Mouse (Mus musculus) heart, embryonic 10.5 days (tissue): ENCODE data around the gene Slc4a1ap. TPM values are rescaled to one million over a fixed set of nuclear protein-coding genes. Genes with fewer than 3 reads are reported as not detected.

Source experiments
- DNase-seq: peaks from one replicate; pipeline ENCODE4 v3.0.0-alpha.2; 2017; ENCODE audit warnings: low spot score
- H3K27ac ChIP-seq: fragments of 300-500 bp; sonication (generic); 2 replicates; pipeline ENCODE4 v1.5.1; 2016; ENCODE audit warnings: mild to moderate bottlenecking
- H3K27me3 ChIP-seq: fragments of 300-500 bp; sonication (generic); 2 replicates; pipeline ENCODE4 v1.6.1; 2016; ENCODE audit warnings: mild to moderate bottlenecking; ENCODE audit not compliant: poor library complexity, insufficient read depth, severe bottlenecking
- H3K36me3 ChIP-seq: fragments of 300-500 bp; sonication (generic); 2 replicates; pipeline ENCODE4 v1.6.1; 2016; ENCODE audit warnings: mild to moderate bottlenecking, moderate library complexity
- H3K4me1 ChIP-seq: fragments of 300-500 bp; sonication (generic); 2 replicates; pipeline ENCODE4 v1.6.1; 2016; ENCODE audit warnings: mild to moderate bottlenecking
- H3K4me3 ChIP-seq: fragments of 300-500 bp; sonication (generic); 2 replicates; pipeline ENCODE4 v1.5.1; 2016; ENCODE audit warnings: mild to moderate bottlenecking, moderate library complexity
- H3K9me3 ChIP-seq: fragments of 300-500 bp; sonication (generic); 2 replicates; pipeline ENCODE4 v1.6.1; 2016; ENCODE audit warnings: mild to moderate bottlenecking, moderate library complexity
- WGBS: fragments of 180-500 bp; shearing (Covaris S2); methylation state at CpG from one replicate; pipeline ENCODE4 v1.1.7; 2016; 5-methylcytosine and 5-hydroxymethylcytosine counted together
- polyA plus RNA-seq: library from polyadenylated mRNA; unstranded; fragments of >200 nt; fragmentation: Nextera tagmentation; extraction: Ambion mirVana; gene quantifications from 2 replicates; pipeline ENCODE4 v1.2.1, GENCODE M21; 2016

Gene Slc4a1ap
- polyA plus RNA-seq, 1 experiment from 2014 or later, result 31.5 TPM

DNA sequence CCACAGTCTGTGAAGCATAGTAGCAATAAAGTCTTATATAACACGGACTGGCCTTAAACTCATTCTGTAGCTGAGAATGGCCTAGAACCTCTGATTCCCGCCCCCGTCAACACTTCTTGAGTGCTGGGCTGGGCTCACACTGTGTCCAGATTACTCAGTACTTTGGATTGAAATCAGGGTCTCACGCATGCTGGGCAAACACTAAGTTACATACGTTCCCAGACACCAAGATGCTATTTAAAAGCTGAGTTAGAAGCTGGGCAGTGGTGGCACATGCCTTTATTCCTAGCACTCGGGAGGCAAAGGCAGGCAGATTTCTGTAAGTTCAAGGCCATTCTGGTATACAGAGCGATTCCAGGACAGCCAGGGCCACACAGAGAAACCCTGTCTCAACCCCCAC, 71.3 kb downstream of the Slc4a1ap start:
- Histone ChIP-seq H3K9me3 (no peaks in the 10 kb centered on the region), H3K36me3 (no peaks in the 10 kb centered on the region), H3K4me1 (peaks cover 29% of the 10 kb centered on the region; the same call in 1 of the 2 replicates), H3K27ac (no peak overlapping the region), H3K27me3 (0 out of 2 replicates have a peak, but pooled peaks cover 4% of the 10 kb centered on the region), H3K4me3 (no peak overlapping the region)
- 73% methylated on average over 7 of the region's 7 CpGs for WGBS
- no peak for DNase-seq

DNA sequence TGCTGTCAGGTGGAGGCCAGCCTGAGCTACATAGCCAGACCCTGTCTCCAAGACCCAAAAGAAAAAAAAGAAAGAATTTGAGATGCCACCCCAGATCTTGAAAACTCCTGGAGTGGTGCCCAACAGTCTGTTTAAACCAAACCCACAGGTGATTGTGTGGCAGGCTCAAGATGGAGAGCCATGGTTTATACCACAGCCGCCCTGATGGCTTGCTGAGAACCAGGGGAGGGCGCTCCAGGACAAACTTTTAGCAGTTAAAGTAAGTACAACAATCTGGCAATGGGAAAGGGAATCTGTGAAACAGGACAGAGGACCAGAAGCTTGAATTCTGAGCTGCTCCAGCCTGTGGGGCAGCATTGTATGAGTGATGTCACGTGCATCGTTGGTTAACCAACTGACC, 71.8 kb downstream of the Slc4a1ap start:
- no peak for DNase-seq
- Histone ChIP-seq H3K9me3 (no peaks in the 10 kb centered on the region), H3K4me3 (no peak overlapping the region), H3K4me1 (peaks cover 29% of the 10 kb centered on the region; the same call in 1 of the 2 replicates), H3K27ac (no peak overlapping the region), H3K36me3 (no peaks in the 10 kb centered on the region), H3K27me3 (0 out of 2 replicates have a peak, but pooled peaks cover 4% of the 10 kb centered on the region)
- WGBS, result 62% methylated on average over 4 of the region's 4 CpGs

DNA sequence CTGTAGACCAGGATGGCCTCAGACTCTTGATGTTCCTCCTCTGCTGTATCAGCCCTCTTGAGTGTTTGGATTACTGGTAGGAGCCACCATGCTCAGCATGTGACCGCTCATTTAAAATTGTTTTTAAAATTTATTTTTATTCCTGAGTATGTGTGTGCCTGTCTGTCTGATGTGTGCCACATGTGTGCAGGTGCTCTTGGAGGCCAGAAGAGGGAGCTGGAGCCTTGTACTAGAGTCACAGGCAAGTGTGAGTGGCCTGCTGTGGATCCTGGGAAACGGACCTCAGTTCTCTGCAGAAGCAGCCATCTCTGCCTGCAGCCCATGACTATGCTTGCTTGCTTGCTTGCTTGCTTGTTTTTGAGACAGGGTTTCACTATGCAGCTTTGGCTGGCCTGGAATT, 72.4 kb downstream of the Slc4a1ap start:
- 0 out of 2 replicates have a peak, but pooled peaks cover 4% of the 10 kb centered on the region for H3K27me3 ChIP-seq
- no peaks in the 10 kb centered on the region for H3K36me3 ChIP-seq
- peaks cover 29% of the 10 kb centered on the region; the same call in 1 of the 2 replicates for H3K4me1 ChIP-seq
- H3K4me3 ChIP-seq, result no peak overlapping the region
- no peaks in the 10 kb centered on the region for H3K9me3 ChIP-seq
- no peak overlapping the region for H3K27ac ChIP-seq
- WGBS, result 83% methylated on average over 2 of the region's 2 CpGs
- no peak for DNase-seq

DNA sequence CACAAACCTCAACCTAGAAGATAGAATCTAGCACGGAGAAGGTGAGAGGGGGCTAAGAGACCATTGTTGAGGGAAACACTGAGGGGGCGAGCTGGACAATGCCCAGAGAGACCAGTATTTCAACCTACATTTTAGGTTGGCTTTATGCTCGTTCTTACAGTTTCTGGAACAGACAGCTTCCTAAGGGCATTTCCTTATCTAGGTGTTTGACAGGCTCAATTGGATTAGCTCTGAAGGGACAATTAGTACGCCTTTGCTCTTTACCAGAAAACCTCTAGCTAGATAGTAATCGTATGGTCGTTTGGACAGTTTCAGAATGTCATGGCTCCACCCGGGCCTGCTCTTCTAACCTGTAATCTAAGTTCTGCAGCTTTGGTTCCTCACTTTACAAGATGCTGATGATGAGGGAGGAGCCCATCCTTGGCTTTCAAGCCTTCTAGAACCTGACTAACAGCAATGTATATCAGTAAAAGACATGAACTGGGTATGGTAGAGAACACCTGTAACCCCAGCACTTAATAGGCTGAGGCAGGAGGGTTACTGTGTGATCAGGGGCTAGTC, 74.4 kb downstream of the Slc4a1ap start:
- H3K9me3 ChIP-seq, result no peaks in the 10 kb centered on the region
- no peaks in the 10 kb centered on the region for H3K36me3 ChIP-seq
- H3K4me3 ChIP-seq, result no peak overlapping the region
- no peak for DNase-seq
- H3K27ac ChIP-seq, result no peak overlapping the region
- H3K4me1 ChIP-seq, result peaks cover 25% of the 10 kb centered on the region; the same call in 1 of the 2 replicates
- H3K27me3 ChIP-seq, result no peaks in the 10 kb centered on the region
- 58% methylated on average over 7 of the region's 7 CpGs for WGBS

DNA sequence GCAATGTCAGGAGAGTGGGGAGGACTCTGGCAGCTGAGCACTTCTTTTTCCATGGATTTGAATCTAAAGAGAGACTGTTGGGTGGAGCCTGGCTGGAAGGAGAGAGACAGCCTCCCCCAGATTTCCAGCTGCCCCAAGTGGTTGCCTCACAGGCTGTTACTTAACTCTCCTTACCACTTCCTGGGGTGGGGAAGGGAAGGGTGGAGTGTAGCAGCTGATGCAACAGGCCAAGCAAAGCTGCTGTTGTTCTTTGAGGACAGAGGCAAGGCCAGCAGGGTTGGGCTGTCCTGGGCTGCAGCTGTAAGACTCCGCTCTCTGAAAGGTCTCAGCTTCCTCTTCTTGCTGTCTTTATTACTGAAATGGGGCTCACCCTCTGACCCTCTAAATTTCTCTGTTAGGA, 75.6 kb downstream of the Slc4a1ap start:
- Histone ChIP-seq H3K36me3 (no peaks in the 10 kb centered on the region), H3K27me3 (no peaks in the 10 kb centered on the region), H3K27ac (no peak overlapping the region), H3K4me1 (peaks cover 15% of the 10 kb centered on the region; the same call in 1 of the 2 replicates), H3K4me3 (no peak overlapping the region), H3K9me3 (no peaks in the 10 kb centered on the region)
- 71% methylated on average over 1 of the region's 1 CpGs for WGBS
- DNase-seq, result no peak

DNA sequence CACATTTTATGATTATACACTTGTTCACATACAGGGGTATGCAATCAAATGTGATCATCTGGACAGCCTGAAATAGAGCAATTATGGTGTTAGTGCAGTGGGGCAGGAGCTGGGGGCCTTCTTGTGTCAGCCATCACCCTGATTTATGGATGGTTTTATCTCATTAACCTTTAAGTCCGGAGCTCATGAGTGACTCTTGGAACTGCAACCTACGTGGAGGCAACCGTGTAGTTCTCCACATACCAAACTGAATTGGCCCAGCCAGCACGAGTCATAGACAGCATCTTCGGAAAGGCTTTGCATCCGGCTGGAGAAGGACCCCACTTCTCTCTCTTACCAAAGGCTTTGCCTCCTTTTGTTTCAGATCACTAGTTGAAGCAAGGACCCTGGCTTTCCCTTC, 77.0 kb downstream of the Slc4a1ap start:
- Histone ChIP-seq H3K4me3 (no peak overlapping the region), H3K4me1 (peaks cover 12% of the 10 kb centered on the region; the same call in 1 of the 2 replicates), H3K27ac (no peak overlapping the region), H3K9me3 (no peaks in the 10 kb centered on the region), H3K36me3 (no peaks in the 10 kb centered on the region), H3K27me3 (no peaks in the 10 kb centered on the region)
- 74% methylated on average over 6 of the region's 6 CpGs for WGBS
- DNase-seq, result no peak

DNA sequence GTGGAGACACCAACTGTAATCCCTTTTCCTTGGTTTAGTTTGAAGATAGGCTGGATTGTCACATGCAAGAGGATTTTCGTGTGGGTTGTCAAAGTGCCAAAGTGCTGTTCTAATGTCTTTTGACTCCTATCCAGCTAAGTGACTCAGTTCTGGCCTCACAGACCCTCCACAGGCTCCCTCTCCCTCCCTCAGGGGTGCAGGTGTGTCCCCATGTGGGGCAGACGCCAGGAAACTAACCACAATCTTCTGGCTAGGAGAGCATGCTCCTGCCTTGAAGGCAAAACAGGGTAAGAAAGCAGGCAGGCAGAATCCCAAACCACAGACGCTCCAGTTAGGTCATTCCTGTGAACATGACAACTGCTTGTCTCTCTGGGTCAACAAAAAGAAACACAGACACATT, 79.4 kb downstream of the Slc4a1ap start:
- DNase-seq, result no peak
- 61% methylated on average over 3 of the region's 3 CpGs for WGBS

More for the DNA sequence above, 79.4 kb downstream of the Slc4a1ap start:
- no peaks in the 10 kb centered on the region for H3K9me3 ChIP-seq
- no peak overlapping the region for H3K4me3 ChIP-seq
- H3K27ac ChIP-seq, result no peak overlapping the region
- peaks cover 15% of the 10 kb centered on the region; the same call in 1 of the 2 replicates for H3K4me1 ChIP-seq
- H3K27me3 ChIP-seq, result no peaks in the 10 kb centered on the region
- H3K36me3 ChIP-seq, result no peaks in the 10 kb centered on the region

Other genes with a start within 250 kb of the Slc4a1ap start
- gene Ift172, start 235.9 kb upstream of the Slc4a1ap start, polyA plus RNA-seq, result 28.6 and 31.1 TPM in 2 replicates
- gene Fndc4, start 230.9 kb upstream of the Slc4a1ap start, polyA plus RNA-seq, result 30.2 and 51.9 TPM in 2 replicates
- 0.15 and 0.63 TPM in 2 replicates for gene Gckr, start 229.6 kb upstream of the Slc4a1ap start, polyA plus RNA-seq
- 49.5 and 56.9 TPM in 2 replicates for gene Zfp512, start 74.6 kb upstream of the Slc4a1ap start, polyA plus RNA-seq
- gene 4930548H24Rik, start 41.3 kb upstream of the Slc4a1ap start, polyA plus RNA-seq, result not detected in 2 replicates
- gene Gpn1, start 32.3 kb upstream of the Slc4a1ap start, polyA plus RNA-seq, result 70.2 and 81.7 TPM in 2 replicates
- gene Supt7l, start 812 bp downstream of the Slc4a1ap start, polyA plus RNA-seq, result 21.7 and 22.5 TPM in 2 replicates
- gene Mrpl33, start 69.9 kb downstream of the Slc4a1ap start, polyA plus RNA-seq, result 294 and 320 TPM in 2 replicates
- gene Rbks, start 170.6 kb downstream of the Slc4a1ap start, polyA plus RNA-seq, result 6.2 and 6.8 TPM in 2 replicates
- gene Babam2, start 170.7 kb downstream of the Slc4a1ap start, polyA plus RNA-seq, result 40.8 and 43.6 TPM in 2 replicates